Mouse (Mus musculus) kidney, postnatal 0 days (tissue): ENCODE data around the gene Srgap3. TPM values are rescaled to one million over a fixed set of nuclear protein-coding genes. Genes with fewer than 3 reads are reported as not detected.

Source experiments
- ATAC-seq: fragments of 200-750 bp; cut with Nextera tagmentation; replicated peaks from 2 replicates; pipeline ENCODE4 v1.8.0; 2017; ENCODE audit warnings: low read depth, moderate number of reproducible peaks, moderate TSS enrichment, moderate library complexity; ENCODE audit not compliant: low FRiP score
- DNase-seq: peaks from one replicate; pipeline ENCODE4 v3.0.0-alpha.2; 2016; ENCODE audit warnings: low spot score
- H3K27ac ChIP-seq: fragments of 300-500 bp; sonication (generic); 2 replicates; pipeline ENCODE4 v1.5.1; 2014; ENCODE audit warnings: mild to moderate bottlenecking
- H3K27me3 ChIP-seq: fragments of 300-500 bp; sonication (generic); 2 replicates; pipeline ENCODE4 v1.6.1; 2014; ENCODE audit warnings: low read length, mixed read lengths; ENCODE audit not compliant: insufficient read depth
- H3K36me3 ChIP-seq: fragments of 300-500 bp; sonication (generic); 2 replicates; pipeline ENCODE4 v1.6.1; 2014; ENCODE audit warnings: low read length, mixed read lengths; ENCODE audit not compliant: insufficient read depth
- H3K4me1 ChIP-seq: fragments of 300-500 bp; sonication (generic); replicated peaks from 2 replicates; pipeline ENCODE4 v1.6.1; 2014; ENCODE audit warnings: antibody characterized with exemption, low read length, mixed read lengths; ENCODE audit not compliant: insufficient read depth
- H3K4me2 ChIP-seq: fragments of 300-500 bp; sonication (generic); 2 replicates; pipeline ENCODE4 v1.6.1; 2014; ENCODE audit warnings: mild to moderate bottlenecking, low read length, moderate library complexity, mixed read lengths
- H3K4me3 ChIP-seq: fragments of 300-500 bp; sonication (generic); replicated peaks from 2 replicates; pipeline ENCODE4 v1.5.1; 2014; ENCODE audit warnings: low read depth, low read length
- H3K9ac ChIP-seq: fragments of 300-500 bp; sonication (generic); 2 replicates; pipeline ENCODE4 v1.6.1; 2014; ENCODE audit warnings: low read depth, low read length
- H3K9me3 ChIP-seq: fragments of 300-500 bp; sonication (generic); replicated peaks from 2 replicates; pipeline ENCODE4 v1.6.1; 2016; ENCODE audit warnings: low read length, inconsistent platforms, mixed read lengths
- CTCF ChIP-seq: IDR thresholded peaks from 2 replicates; pipeline ENCODE4 v1.5.1; 2016; ENCODE audit warnings: antibody characterized with exemption, low read depth, mild to moderate bottlenecking, moderate library complexity
- WGBS: fragments of 180-500 bp; shearing (Covaris S2); extraction: QIAGEN DNeasy Blood & Tissue Kit; methylation state at CpG from one replicate; pipeline ENCODE4 v1.1.7; 2014; 5-methylcytosine and 5-hydroxymethylcytosine counted together
- polyA plus RNA-seq: library from polyadenylated mRNA; unstranded; fragments of >200 nt; fragmentation: Nextera tagmentation; extraction: Ambion mirVana; gene quantifications from 2 replicates; pipeline ENCODE4 v1.2.1, GENCODE M21; 2015

Srgap3 gene
- polyA plus RNA-seq, 1 experiment from 2014 or later, result 2.1 TPM

DNA sequence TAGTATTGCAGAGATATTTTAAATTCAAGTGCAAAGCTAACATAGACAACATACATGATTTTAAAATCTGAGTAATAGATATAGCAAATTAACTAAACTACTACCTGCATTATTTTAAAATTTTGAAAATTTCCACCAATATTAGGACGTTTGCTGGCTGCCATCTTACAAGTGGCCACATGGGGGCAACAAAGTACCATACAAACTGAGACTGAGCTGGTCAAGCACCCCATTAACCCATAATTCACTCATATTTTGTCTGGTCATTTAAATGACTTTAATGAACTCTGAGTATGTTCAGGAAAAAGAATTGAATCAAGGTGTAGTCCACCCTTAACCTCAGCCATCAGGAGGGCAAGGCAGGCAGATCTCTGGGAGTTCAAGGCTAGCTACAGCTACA lies 246.7 kb downstream of the Srgap3 start:
- no peaks in the 10 kb centered on the region for H3K9me3 ChIP-seq
- no peak overlapping the region for H3K4me3 ChIP-seq
- H3K4me1 ChIP-seq, result peaks cover 5% of the 10 kb centered on the region; the same call in 1 of the 2 replicates
- no peak overlapping the region for H3K9ac ChIP-seq
- 0% methylated on average over 1 of the region's 1 CpGs for WGBS
- no peaks in the 10 kb centered on the region for H3K36me3 ChIP-seq
- H3K4me2 ChIP-seq, result no peak overlapping the region
- DNase-seq, result peak; percentile 68
- H3K27me3 ChIP-seq, result no peaks in the 10 kb centered on the region
- ATAC-seq, result no peak; the same call in 1 of the 2 replicates
- H3K27ac ChIP-seq, result no peak overlapping the region
- TF ChIP-seq CTCF, result peak; percentile 94

DNA sequence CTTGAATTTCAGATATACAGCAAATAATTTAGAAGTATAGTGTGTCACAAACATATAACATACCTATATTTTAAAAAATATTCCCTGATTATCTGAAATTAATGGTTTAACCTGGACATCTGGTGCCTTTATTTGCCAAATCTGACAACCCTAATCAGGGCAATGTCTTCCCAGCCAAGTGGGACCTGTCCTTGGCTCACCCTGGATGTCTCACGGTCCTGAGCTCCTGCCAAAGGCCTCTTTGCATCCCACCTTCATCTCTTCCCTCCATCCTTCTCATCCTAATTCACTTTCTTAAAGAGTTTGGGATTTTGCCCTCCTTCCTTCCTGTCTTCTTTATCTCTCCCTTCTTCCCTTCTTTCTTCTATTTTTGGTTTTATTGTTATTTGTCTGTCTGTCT lies 248.0 kb downstream of the Srgap3 start:
- Histone ChIP-seq H3K4me1 (peaks cover 5% of the 10 kb centered on the region; the same call in 1 of the 2 replicates), H3K27me3 (no peaks in the 10 kb centered on the region), H3K4me2 (no peak overlapping the region), H3K27ac (no peak overlapping the region), H3K9me3 (no peaks in the 10 kb centered on the region), H3K4me3 (no peak overlapping the region), H3K9ac (no peak overlapping the region), H3K36me3 (no peaks in the 10 kb centered on the region)
- TF ChIP-seq CTCF, result no peak
- DNase-seq, result no peak
- WGBS, result 68% methylated on average over 1 of the region's 1 CpGs
- ATAC-seq, result no peak

DNA sequence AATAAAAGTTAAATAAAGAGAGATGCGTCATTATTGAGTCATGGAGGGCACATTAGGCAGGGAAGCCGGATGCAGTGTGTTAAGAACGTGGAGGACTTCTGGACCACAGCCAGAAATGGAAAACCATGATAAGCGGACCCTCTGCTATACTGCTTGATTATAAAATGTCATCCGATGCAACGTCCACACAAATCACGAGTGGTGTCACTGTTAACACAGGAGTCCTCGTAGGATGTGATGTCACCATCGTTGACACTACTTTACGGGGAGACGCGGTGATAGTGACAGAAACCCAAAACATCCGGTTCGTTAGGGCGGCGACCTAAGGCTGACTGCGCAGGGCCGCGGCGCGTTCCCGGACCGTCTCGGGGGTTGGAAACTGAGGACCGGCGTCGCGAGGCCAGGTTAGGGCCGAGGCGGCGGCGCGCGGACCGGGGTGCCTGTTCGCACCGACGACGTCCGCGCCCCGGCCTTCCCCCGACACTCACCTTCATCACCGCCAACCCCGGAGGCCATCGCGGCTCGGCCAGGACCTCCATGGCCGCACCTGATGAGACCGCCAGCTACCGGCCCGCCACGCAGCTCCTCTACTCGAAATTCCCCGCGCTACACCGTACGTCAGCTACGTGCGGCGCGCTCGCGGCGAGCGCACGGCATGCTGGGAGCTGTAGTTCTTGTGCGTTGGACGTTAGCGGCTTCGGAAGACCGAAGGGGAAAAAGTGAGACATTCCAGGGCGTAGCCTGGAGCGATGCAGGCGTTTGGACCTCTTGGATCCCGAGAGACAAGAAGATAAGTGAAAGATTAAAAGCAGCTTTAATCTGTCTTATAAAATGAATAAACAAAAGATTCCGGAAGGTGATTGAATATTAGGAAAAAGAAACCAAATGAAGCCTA lies 250.8 kb downstream of the Srgap3 start, which contains the start of gene Rad18:
Rad18 (minus strand) TSS at position 631 of the 895 bp plus-strand sequence.
- Histone ChIP-seq H3K27ac (peak within 1 kb of the TSS; percentile 70; the same call in 1 of the 2 replicates), H3K4me1 (peaks cover 5% of the 10 kb centered on the region; the same call in 1 of the 2 replicates), H3K36me3 (no peaks in the 10 kb centered on the region), H3K27me3 (no peaks in the 10 kb centered on the region), H3K9ac (peak within 1 kb of the TSS; percentile 79), H3K4me2 (peak within 1 kb of the TSS; percentile 86), H3K4me3 (peak within 1 kb of the TSS; percentile 75), H3K9me3 (no peaks in the 10 kb centered on the region)
- peak; percentile 93 for DNase-seq
- WGBS, result under 1% methylated on average over 77 of the region's 77 CpGs
- peak; percentile 93 for ATAC-seq
- no peak for TF ChIP-seq CTCF

DNA sequence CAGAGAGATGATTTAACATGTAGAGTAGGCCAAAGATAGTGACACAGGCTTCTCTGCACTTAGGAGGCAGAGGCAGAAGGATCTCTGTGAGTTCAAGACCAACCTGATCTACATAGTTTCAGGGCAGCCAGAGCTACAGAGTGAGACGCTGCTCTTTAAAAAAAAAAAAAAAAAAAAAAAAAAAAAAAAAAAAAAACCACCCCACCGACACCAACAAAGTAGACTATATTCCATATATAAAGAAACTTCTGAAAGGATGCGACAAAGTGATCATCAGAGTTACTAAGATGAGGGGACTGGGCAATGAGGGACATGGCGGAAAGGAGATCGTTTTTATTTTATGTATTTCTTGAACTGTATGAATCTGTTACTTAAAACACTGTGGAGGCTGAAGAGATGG lies 252.6 kb downstream of the Srgap3 start:
- DNase-seq (no peak), ATAC-seq (no peak)
- Histone ChIP-seq H3K9me3 (no peaks in the 10 kb centered on the region), H3K27ac (no peak overlapping the region), H3K4me1 (peaks cover 5% of the 10 kb centered on the region; the same call in 1 of the 2 replicates), H3K4me2 (no peak overlapping the region), H3K27me3 (no peaks in the 10 kb centered on the region), H3K4me3 (no peak overlapping the region), H3K36me3 (no peaks in the 10 kb centered on the region), H3K9ac (no peak overlapping the region)
- 92% methylated on average over 5 of the region's 5 CpGs for WGBS
- no peak for TF ChIP-seq CTCF

DNA sequence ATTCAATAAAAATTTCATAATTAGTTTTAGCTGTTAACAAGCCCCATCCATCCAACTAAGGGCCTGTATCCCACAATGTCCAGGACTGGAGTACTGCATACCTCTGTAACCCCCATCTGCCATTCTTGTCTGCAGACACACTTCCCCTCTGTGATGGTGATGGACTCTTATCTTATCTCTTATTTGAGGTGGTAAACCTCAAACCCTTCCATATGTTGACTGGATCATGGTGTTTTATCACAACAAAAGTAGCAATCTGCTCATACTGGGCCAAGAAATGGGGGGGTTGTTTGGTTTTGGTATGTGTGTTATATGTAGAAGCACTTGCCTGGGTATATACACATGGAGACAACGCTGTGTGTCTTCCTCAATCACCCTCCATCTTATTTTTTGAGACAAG lies 255.5 kb downstream of the Srgap3 start:
- no peaks in the 10 kb centered on the region for H3K9me3 ChIP-seq
- peaks cover 5% of the 10 kb centered on the region; the same call in 1 of the 2 replicates for H3K4me1 ChIP-seq
- no peak overlapping the region for H3K9ac ChIP-seq
- no peak for ATAC-seq
- no peak overlapping the region for H3K27ac ChIP-seq
- no peak for DNase-seq
- TF ChIP-seq CTCF, result no peak
- 100% methylated on average over 1 of the region's 1 CpGs for WGBS
- no peaks in the 10 kb centered on the region for H3K27me3 ChIP-seq
- no peak overlapping the region for H3K4me3 ChIP-seq
- H3K4me2 ChIP-seq, result no peak overlapping the region
- H3K36me3 ChIP-seq, result no peaks in the 10 kb centered on the region

DNA sequence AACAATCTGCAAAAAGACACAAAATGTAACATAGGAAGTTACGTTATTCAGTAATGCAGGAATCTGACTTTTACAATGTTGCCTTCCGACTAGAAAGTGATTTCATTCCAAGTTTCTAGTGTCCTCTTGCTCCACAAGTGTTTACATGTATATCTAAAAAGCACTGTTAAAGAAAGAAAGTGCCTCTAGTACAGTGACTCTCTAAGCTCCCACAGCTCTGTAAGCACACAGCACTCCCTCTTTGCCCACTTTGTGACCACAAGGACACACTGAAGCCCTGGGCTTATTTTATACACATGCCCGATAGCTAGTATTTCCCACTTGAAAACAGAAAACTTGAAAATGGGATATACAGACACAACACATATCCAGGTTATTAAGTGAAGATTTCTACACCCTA lies 259.0 kb downstream of the Srgap3 start:
- no peaks in the 10 kb centered on the region for H3K4me1 ChIP-seq
- H3K36me3 ChIP-seq, result no peaks in the 10 kb centered on the region
- ATAC-seq, result no peak

More for the DNA sequence above, 259.0 kb downstream of the Srgap3 start:
- H3K4me2 ChIP-seq, result no peak overlapping the region
- H3K27ac ChIP-seq, result no peak overlapping the region
- DNase-seq, result no peak
- no peak overlapping the region for H3K4me3 ChIP-seq
- 88% methylated on average over 3 of the region's 3 CpGs for WGBS
- H3K9me3 ChIP-seq, result no peaks in the 10 kb centered on the region
- H3K27me3 ChIP-seq, result no peaks in the 10 kb centered on the region
- H3K9ac ChIP-seq, result no peak overlapping the region
- no peak for TF ChIP-seq CTCF
